8 mouse cellular contexts compared by ENCODE assay signal in genomic region chr6:108531324-108532311, GRCm38 (mm10).
DNase-seq lines count a peak whose midpoint lies in the region; ATAC-seq lines count a peak whose summit lies in the region.

No protein-coding gene starts in this region.

- no peaks in the 10 kb centered on the region for H3K36me3 ChIP-seq in neural tube, embryonic 14.5 days (ENCODE audit: control insufficient read depth, insufficient read depth, low read length)

- no peak overlapping the region for H3K4me2 ChIP-seq in neural tube, embryonic 14.5 days (ENCODE audit: low read depth, low read length)

- no peaks in the 10 kb centered on the region for H3K27me3 ChIP-seq in neural tube, embryonic 14.5 days (ENCODE audit: control insufficient read depth, insufficient read depth, low read length)

- 47% methylated on average over 12 of the region's 12 CpGs for WGBS in neural tube, embryonic 14.5 days

- no peak overlapping the region for H3K9ac ChIP-seq in neural tube, embryonic 14.5 days (replicated peaks; ENCODE audit: low read depth, low read length)

- no peak overlapping the region for H3K4me3 ChIP-seq in neural tube, embryonic 14.5 days (ENCODE audit: low read depth, low read length)

- no peaks in the 10 kb centered on the region for H3K9me3 ChIP-seq in neural tube, embryonic 14.5 days (ENCODE audit: control insufficient read depth, low read length)

- peak; percentile 54 for ATAC-seq in erythroblast, adult 5-6 weeks (replicated peaks; ENCODE audit: low FRiP score, poor library complexity, severe bottlenecking)
- peak; percentile 39 for ATAC-seq in inflammation-experienced regulatory T-cells, adult 6 months
- peak; percentile 78; the same call in 1 of the 2 replicates for ATAC-seq in neural tube, embryonic 14.5 days (ENCODE audit: low read depth)

- H3K27ac ChIP-seq in neural tube, embryonic 14.5 days (ENCODE audit: low read depth, low read length): no peak overlapping the region

- H3K4me1 ChIP-seq in neural tube, embryonic 14.5 days (ENCODE audit: control insufficient read depth, insufficient read depth, low read length): peaks cover 6% of the 10 kb centered on the region; the same call in 1 of the 2 replicates

- peak; percentile 54 for DNase-seq in ovary, postnatal 36 days (ENCODE audit: low spot score)
- no peak for DNase-seq in ovary, postnatal 14 days (ENCODE audit: low spot score)
- peak; percentile 76 to 78 for DNase-seq in lung, adult 18-20 months
- DNase-seq in cerebellum, postnatal 10 days: no peak
- DNase-seq in cerebellum, postnatal 14 days: no peak

Comparison
In these comparisons a context has a peak if more than half of its experiments do, and no peak if none do; other contexts are left out.
1. DNase-seq: peak in ovary, postnatal 36 days (single experiment) and lung, adult 18-20 months (2 of 2); none in ovary, postnatal 14 days (single experiment), cerebellum, postnatal 10 days (0 of 2) and cerebellum, postnatal 14 days (0 of 2).
2. Peak in every context shown above with its lines, with median percentiles within 50 percentile points of each other: ATAC-seq.